Mouse (Mus musculus) thymus, adult 2 months (tissue): ENCODE measurements around the gene Gm17581. TPM values are rescaled to one million over a fixed set of nuclear protein-coding genes. Genes with fewer than 3 reads are reported as not detected.

Experiments used
- DNase-seq: peaks from one replicate; pipeline ENCODE4 v3.0.0; 2021
- H3K27ac ChIP-seq: fragments of 200-500 bp; 2 replicates; pipeline ENCODE4 v1.5.1; 2012; ENCODE audit warnings: low read length, control low read depth; ENCODE audit not compliant: control insufficient read depth, insufficient read depth
- H3K27me3 ChIP-seq: fragments of 200-500 bp; 2 replicates; pipeline ENCODE4 v1.6.1; 2012; ENCODE audit warnings: mild to moderate bottlenecking, low read length, moderate library complexity, mixed read lengths; ENCODE audit not compliant: control insufficient read depth, insufficient read depth
- H3K36me3 ChIP-seq: fragments of 200-500 bp; 2 replicates; pipeline ENCODE4 v1.6.1; 2012; ENCODE audit warnings: mild to moderate bottlenecking, low read length, moderate library complexity; ENCODE audit not compliant: control insufficient read depth, insufficient read depth
- H3K4me1 ChIP-seq: fragments of 200-500 bp; replicated peaks from 2 replicates; pipeline ENCODE4 v1.6.1; 2012; ENCODE audit warnings: low read length; ENCODE audit not compliant: control insufficient read depth, insufficient read depth
- H3K4me3 ChIP-seq: fragments of 200-500 bp; 2 replicates; pipeline ENCODE4 v1.5.1; 2012; ENCODE audit warnings: mild to moderate bottlenecking, low read length, control low read depth, moderate library complexity; ENCODE audit not compliant: control insufficient read depth, insufficient read depth
- CTCF ChIP-seq: fragments of 200-500 bp; IDR thresholded peaks from 2 replicates; pipeline ENCODE4 v1.5.1; 2012; ENCODE audit warnings: mild to moderate bottlenecking, control low read depth, low read length, moderate library complexity, borderline replicate concordance; ENCODE audit not compliant: control insufficient read depth, poor library complexity, insufficient read depth; ENCODE audit errors: extremely low read depth
- POLR2A ChIP-seq: fragments of 200-500 bp; IDR thresholded peaks from 2 replicates; pipeline ENCODE4 v1.6.1; 2012; ENCODE audit warnings: mild to moderate bottlenecking, low read length, control low read depth, moderate library complexity; ENCODE audit not compliant: control insufficient read depth, poor library complexity, insufficient read depth; ENCODE audit errors: extremely low read depth
- WGBS: fragments of 180-500 bp; shearing (Covaris S2); methylation state at CpG from one replicate; pipeline ENCODE4 v1.1.7; 2018; 5-methylcytosine and 5-hydroxymethylcytosine counted together
- polyA plus RNA-seq: library from polyadenylated mRNA; depleted of rRNA; stranded (reverse); fragments of >200 nt; gene quantifications from 2 replicates; pipeline ENCODE4 v1.2.3, GENCODE M21; 2012; rRNA removed

The Gm17581 gene
- polyA plus RNA-seq, 1 experiment: not detected

- Histone ChIP-seq H3K4me1 (peaks cover 36% of the 10 kb centered on the region), H3K27me3 (no peaks in the 10 kb centered on the region), H3K36me3 (no peaks in the 10 kb centered on the region), H3K27ac (peak overlapping the region; percentile 90), H3K4me3 (no peak overlapping the region)
- TF ChIP-seq POLR2A: no peak
- TF ChIP-seq CTCF: no peak
- 42% methylated on average over 5 of the region's 5 CpGs for WGBS
- peak; percentile 37 for DNase-seq
Observed at GRCm38 (mm10) chr2:155686572-155686971, 49.1 kb downstream of the Gm17581 start.

Other genes starting within 250 kb of the Gm17581 start
- 56.0 and 59.8 TPM in 2 replicates for gene Acss2, start 217.9 kb downstream of the Gm17581 start, polyA plus RNA-seq
- 35.1 and 42.8 TPM in 2 replicates for gene Ggt7, start 217.6 kb downstream of the Gm17581 start, polyA plus RNA-seq
- 20.6 and 23.2 TPM in 2 replicates for gene Gss, start 143.1 kb downstream of the Gm17581 start, polyA plus RNA-seq
- gene Myh7b, start 124.7 kb downstream of the Gm17581 start, polyA plus RNA-seq: 0.09 and 1.0 TPM in 2 replicates
- 489 and 518 TPM in 2 replicates for gene Trpc4ap, start 43.5 kb downstream of the Gm17581 start, polyA plus RNA-seq
- gene Edem2, start 6.4 kb downstream of the Gm17581 start, polyA plus RNA-seq: 55.8 and 58.6 TPM in 2 replicates
- gene Procr, start 15.3 kb upstream of the Gm17581 start, polyA plus RNA-seq: 3.7 and 4.7 TPM in 2 replicates
- 0.08 and 0.09 TPM in 2 replicates for gene Mmp24, start 39.5 kb upstream of the Gm17581 start, polyA plus RNA-seq
- 37.5 and 40.3 TPM in 2 replicates for gene BC029722, start 83.6 kb upstream of the Gm17581 start, polyA plus RNA-seq
- 169 and 174 TPM in 2 replicates for gene Eif6, start 91.1 kb upstream of the Gm17581 start, polyA plus RNA-seq
- 0.08 and 0.14 TPM in 2 replicates for gene Fam83c, start 99.0 kb upstream of the Gm17581 start, polyA plus RNA-seq
- 26.5 and 30.0 TPM in 2 replicates for gene Uqcc1, start 194.4 kb upstream of the Gm17581 start, polyA plus RNA-seq
- gene Gm15557, start 204.9 kb upstream of the Gm17581 start, polyA plus RNA-seq: not detected in 2 replicates
- gene Gdf5, start 209.5 kb upstream of the Gm17581 start, polyA plus RNA-seq: 0.23 and 0.31 TPM in 2 replicates
- gene Cep250, start 220.6 kb upstream of the Gm17581 start, polyA plus RNA-seq: 31.6 and 36.7 TPM in 2 replicates